Mouse (Mus musculus) spleen, adult 2 months (tissue): ENCODE results near the gene Casq2.

Source experiments
- CTCF ChIP-seq: fragments of 200-500 bp; IDR thresholded peaks from 2 replicates; pipeline ENCODE4 v1.5.1; 2011; ENCODE audit warnings: mild to moderate bottlenecking, inconsistent platforms; ENCODE audit not compliant: insufficient read depth, insufficient read length, insufficient replicate concordance; ENCODE audit errors: extremely low read depth
- POLR2A ChIP-seq: fragments of 200-500 bp; IDR thresholded peaks from 2 replicates; pipeline ENCODE4 v1.6.1; 2011; ENCODE audit warnings: low read depth, low read length, inconsistent platforms

- TF ChIP-seq POLR2A (no peak), CTCF (no peak)
Measured at GRCm38 (mm10) chr3:102095412-102095811, 9.2 kb downstream of the Casq2 start.
